Mouse (Mus musculus): ENCODE data around the gene Stip1.

DNA sequence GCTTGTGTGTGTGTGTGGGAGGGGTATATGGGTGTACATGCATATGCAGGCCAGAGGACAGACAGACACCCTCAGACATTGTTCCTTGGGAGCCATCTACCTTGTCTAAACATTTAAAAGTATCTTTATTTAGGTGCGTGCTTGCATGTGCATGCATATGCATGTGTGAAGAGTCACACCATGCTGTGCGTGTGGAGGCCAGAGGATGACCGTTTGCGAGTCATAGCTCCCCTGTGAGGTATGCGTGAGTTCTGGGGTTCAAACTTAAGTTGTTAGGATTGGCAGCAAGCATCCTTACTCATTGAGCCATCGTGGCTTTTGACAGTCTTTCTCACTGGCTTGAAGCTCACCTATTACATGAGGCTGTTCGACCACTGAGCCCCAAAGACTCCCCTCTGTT, 38.5 kb upstream of the Stip1 start:
- no peak for TF ChIP-seq GATA1 (IDR thresholded peaks at IDR 0.05; ENCODE audit: borderline replicate concordance, low read length)
- no peak for TF ChIP-seq FLI1 (IDR thresholded peaks at IDR 0.05; ENCODE audit: low read length)
